10 mouse cellular contexts compared by ENCODE assay signal in the genomic region with DNA sequence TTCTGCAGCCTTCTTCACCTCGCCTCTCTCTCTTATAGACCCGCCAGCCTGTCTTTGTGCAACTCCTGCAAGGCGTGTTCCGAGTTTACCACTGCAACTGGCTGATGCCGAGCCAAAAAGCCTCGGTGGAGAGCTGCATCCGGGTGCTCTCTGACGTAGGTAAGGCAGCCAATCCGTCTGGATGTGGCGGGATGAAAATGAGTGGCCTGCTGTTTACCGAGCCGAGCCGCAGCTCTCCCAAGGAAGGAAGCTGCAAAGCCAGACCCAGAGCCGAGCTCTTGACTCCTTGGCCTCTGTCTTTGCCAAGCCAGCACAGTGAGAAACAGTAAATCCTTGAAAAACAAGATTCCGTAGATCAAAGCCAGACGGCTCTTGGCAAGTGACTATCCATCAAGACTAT.
DNase-seq lines count a peak whose midpoint lies in the region; ATAC-seq and TF ChIP-seq lines count a peak whose summit lies in the region.
"Had no signal": no experiment of that assay in that cellular context is flagged by ENCODE, and none has a peak within 500 bp of the region (broad histone marks: within the 10 kb centered on the region; RNA-seq: fewer than 3 reads in every experiment).

No protein-coding gene starts in this region.

- H3K4me3 ChIP-seq in intestine, embryonic 15.5 days (replicated peaks): no peak overlapping the region
- H3K4me3 ChIP-seq in left cerebral cortex, adult 2 months: no peak overlapping the region
- H3K4me3 ChIP-seq: hindbrain, embryonic 10.5 days; liver, embryonic 12.5 days had no signal

- DNase-seq in heart, adult 8-10 months (ENCODE audit: low spot score): peak; percentile 31
- DNase-seq in heart, postnatal 10 days: no peak
- DNase-seq in adrenal gland, adult 8-10 months: peak; percentile 63
- peak; percentile 73 to 86 for DNase-seq in lung, postnatal 4 days
- DNase-seq in left cerebral cortex, adult 2 months (ENCODE audit: extremely low spot score in 1 of 2, low spot score in 2 of 2): no peak
- DNase-seq: thymus, adult 2 months had no signal

- H3K9me3 ChIP-seq in intestine, embryonic 15.5 days: no peaks in the 10 kb centered on the region
- H3K9me3 ChIP-seq: hindbrain, embryonic 10.5 days; liver, embryonic 12.5 days had no signal

- no peaks in the 10 kb centered on the region for H3K27me3 ChIP-seq in intestine, embryonic 15.5 days (replicated peaks)
- H3K27me3 ChIP-seq: liver, embryonic 12.5 days had no signal

- TF ChIP-seq CTCF in left cerebral cortex, adult 2 months (IDR thresholded peaks at IDR 0.05): no peak

- no peaks in the 10 kb centered on the region for H3K4me1 ChIP-seq in intestine, embryonic 15.5 days (replicated peaks)
- H3K4me1 ChIP-seq: hindbrain, embryonic 10.5 days; liver, embryonic 12.5 days had no signal

- H3K4me2 ChIP-seq in intestine, embryonic 15.5 days (replicated peaks): no peak overlapping the region
- H3K4me2 ChIP-seq: liver, embryonic 12.5 days had no signal

- H3K9ac ChIP-seq in intestine, embryonic 15.5 days: no peak overlapping the region
- H3K9ac ChIP-seq: liver, embryonic 12.5 days had no signal

- intact Hi-C loops in heart, postnatal 10 days (cut with DNase I): no loop called here
- intact Hi-C loops in left cerebral cortex, adult 2 months (cut with DNase I): no loop called here

- ATAC-seq in intestine, embryonic 15.5 days: peak; percentile 56
- ATAC-seq in megakaryocyte-erythroid progenitor cell, adult 5-6 weeks (replicated peaks; ENCODE audit: low FRiP score, low TSS enrichment, poor library complexity, severe bottlenecking): no peak
- ATAC-seq: liver, embryonic 12.5 days had no signal

- 0 out of 2 replicates have a peak, but pooled peaks cover 3% of the 10 kb centered on the region for H3K36me3 ChIP-seq in intestine, embryonic 15.5 days

- H3K27ac ChIP-seq in intestine, embryonic 15.5 days: no peak overlapping the region
- H3K27ac ChIP-seq in left cerebral cortex, adult 2 months: no peak overlapping the region
- H3K27ac ChIP-seq: hindbrain, embryonic 10.5 days; liver, embryonic 12.5 days had no signal

- WGBS in intestine, embryonic 15.5 days: 43% methylated on average over 16 of the region's 16 CpGs

Comparison
In these comparisons a context has a peak if more than half of its experiments do, and no peak if none do; other contexts are left out.
1. DNase-seq: peak in heart, adult 8-10 months (single experiment), adrenal gland, adult 8-10 months (single experiment) and lung, postnatal 4 days (2 of 2); none in heart, postnatal 10 days (0 of 2) and left cerebral cortex, adult 2 months (0 of 2).